Mouse (Mus musculus) lung, embryonic 15.5 days (tissue): ENCODE results near the gene Tex14. TPM values are rescaled to one million over a fixed set of nuclear protein-coding genes. Genes with fewer than 3 reads are reported as not detected.
"Not testable (repeated sequence)": the region's sequence is repeated elsewhere in the genome, so short reads cannot be mapped to it uniquely, and the experiment has no call there.

Experiments
- ATAC-seq: fragments of 200-750 bp; cut with Nextera tagmentation; 2 replicates; pipeline ENCODE4 v1.8.0; 2017; ENCODE audit warnings: moderate number of reproducible peaks, borderline replicate concordance; ENCODE audit not compliant: low FRiP score, low TSS enrichment; ENCODE audit errors: extremely low read depth
- H3K27ac ChIP-seq: fragments of 300-500 bp; sonication (generic); 2 replicates; pipeline ENCODE4 v1.5.1; 2015; ENCODE audit warnings: moderate library complexity, mild to moderate bottlenecking, inconsistent platforms
- H3K27me3 ChIP-seq: fragments of 300-500 bp; sonication (generic); 2 replicates; pipeline ENCODE4 v1.6.1; 2015; ENCODE audit warnings: inconsistent platforms
- H3K36me3 ChIP-seq: fragments of 300-500 bp; sonication (generic); 2 replicates; pipeline ENCODE4 v1.6.1; 2015; ENCODE audit warnings: inconsistent platforms
- H3K4me1 ChIP-seq: fragments of 300-500 bp; sonication (generic); 2 replicates; pipeline ENCODE4 v1.6.1; 2015; ENCODE audit warnings: inconsistent platforms
- H3K4me2 ChIP-seq: fragments of 300-500 bp; sonication (generic); 2 replicates; pipeline ENCODE4 v1.6.1; 2015; ENCODE audit warnings: inconsistent platforms, mild to moderate bottlenecking, moderate library complexity
- H3K4me3 ChIP-seq: fragments of 300-500 bp; sonication (generic); 2 replicates; pipeline ENCODE4 v1.5.1; 2015; ENCODE audit warnings: mild to moderate bottlenecking, inconsistent platforms
- H3K9ac ChIP-seq: fragments of 300-500 bp; sonication (generic); 2 replicates; pipeline ENCODE4 v1.6.1; 2015; ENCODE audit warnings: inconsistent platforms
- H3K9me3 ChIP-seq: fragments of 300-500 bp; sonication (generic); 2 replicates; pipeline ENCODE4 v1.6.1; 2016; ENCODE audit warnings: inconsistent platforms
- WGBS: fragments of 180-500 bp; shearing (Covaris S2); methylation state at CpG from one replicate; pipeline ENCODE4 v1.1.7; 2015; 5-methylcytosine and 5-hydroxymethylcytosine counted together
- polyA plus RNA-seq: library from polyadenylated mRNA; unstranded; fragments of >200 nt; fragmentation: Nextera tagmentation; extraction: Ambion mirVana; gene quantifications from 2 replicates; pipeline ENCODE4 v1.2.1, GENCODE M21; 2015

Tex14 gene
- polyA plus RNA-seq, 1 experiment from 2014 or later, result 0.46 TPM

- Histone ChIP-seq H3K9me3 (no peaks in the 10 kb centered on the region), H3K27me3 (no peaks in the 10 kb centered on the region), H3K9ac (no peak overlapping the region), H3K36me3 (no peaks in the 10 kb centered on the region), H3K27ac (0 out of 2 replicates have a peak overlapping the region, but pooled peaks have one; percentile 15), H3K4me1 (peaks cover 14% of the 10 kb centered on the region; the same call in 1 of the 2 replicates), H3K4me2 (no peak overlapping the region), H3K4me3 (no peak overlapping the region)
- no peak for ATAC-seq
- WGBS, result 42% methylated on average over 2 of the region's 2 CpGs
These were observed 23.3 kb downstream of the Tex14 start for GRCm38 (mm10) chr11:87428051-87428673.

- H3K4me3 ChIP-seq, result no peak overlapping the region
- H3K27ac ChIP-seq, result no peak overlapping the region
- H3K36me3 ChIP-seq, result no peaks in the 10 kb centered on the region
- peaks cover 14% of the 10 kb centered on the region; the same call in 1 of the 2 replicates for H3K4me1 ChIP-seq
- 81% methylated on average over 4 of the region's 4 CpGs for WGBS
- no peaks in the 10 kb centered on the region for H3K27me3 ChIP-seq
- no peak overlapping the region for H3K9ac ChIP-seq
- no peaks in the 10 kb centered on the region for H3K9me3 ChIP-seq
- H3K4me2 ChIP-seq, result no peak overlapping the region
- ATAC-seq, result no peak
These were observed 24.5 kb downstream of the Tex14 start for GRCm38 (mm10) chr11:87429363-87429762.

GRCm38 (mm10) chr11:87430374-87430773 is 25.5 kb downstream of the Tex14 start:
- no peak overlapping the region for H3K27ac ChIP-seq
- no peaks in the 10 kb centered on the region for H3K9me3 ChIP-seq
- H3K36me3 ChIP-seq, result no peaks in the 10 kb centered on the region
- H3K27me3 ChIP-seq, result no peaks in the 10 kb centered on the region
- WGBS, result 58% methylated on average over 2 of the region's 2 CpGs
- no peak overlapping the region for H3K4me3 ChIP-seq
- no peak overlapping the region for H3K4me2 ChIP-seq
- no peak for ATAC-seq
- H3K4me1 ChIP-seq, result peaks cover 14% of the 10 kb centered on the region; the same call in 1 of the 2 replicates
- H3K9ac ChIP-seq, result no peak overlapping the region; the same call in 1 of the 2 replicates

- WGBS, result 87% methylated on average over 8 of the region's 8 CpGs
- H3K27me3 ChIP-seq, H3K9ac ChIP-seq, H3K4me1 ChIP-seq, H3K27ac ChIP-seq, H3K9me3 ChIP-seq, H3K4me2 ChIP-seq, H3K36me3 ChIP-seq, H3K4me3 ChIP-seq, ATAC-seq: not testable (repeated sequence)
These were observed 26.9 kb downstream of the Tex14 start for GRCm38 (mm10) chr11:87431813-87432212.

- H3K9me3 ChIP-seq, result no peaks in the 10 kb centered on the region
- H3K4me1 ChIP-seq, result 0 out of 2 replicates have a peak, but pooled peaks cover 7% of the 10 kb centered on the region
- no peak overlapping the region for H3K9ac ChIP-seq
- 63% methylated on average over 1 of the region's 1 CpGs for WGBS
- ATAC-seq, result no peak
- no peaks in the 10 kb centered on the region for H3K27me3 ChIP-seq
- no peak overlapping the region for H3K4me2 ChIP-seq
- no peaks in the 10 kb centered on the region for H3K36me3 ChIP-seq
- H3K4me3 ChIP-seq, result no peak overlapping the region
- no peak overlapping the region for H3K27ac ChIP-seq
These were observed 27.6 kb downstream of the Tex14 start for GRCm38 (mm10) chr11:87432447-87432846.

- no peak overlapping the region for H3K9ac ChIP-seq
- 0 out of 2 replicates have a peak, but pooled peaks cover under 1% of the 10 kb centered on the region for H3K4me1 ChIP-seq
- no peak overlapping the region for H3K4me2 ChIP-seq
- no peak for ATAC-seq
- no peaks in the 10 kb centered on the region for H3K36me3 ChIP-seq
- H3K9me3 ChIP-seq, result no peaks in the 10 kb centered on the region
- WGBS, result 38% methylated on average over 6 of the region's 6 CpGs
- H3K27me3 ChIP-seq, result no peaks in the 10 kb centered on the region
- H3K27ac ChIP-seq, result no peak overlapping the region
- no peak overlapping the region for H3K4me3 ChIP-seq
These were observed 28.2 kb downstream of the Tex14 start for GRCm38 (mm10) chr11:87432933-87433669.

GRCm38 (mm10) chr11:87435107-87435506 is 30.2 kb downstream of the Tex14 start:
- H3K4me2 ChIP-seq, H3K9ac ChIP-seq, ATAC-seq, H3K4me3 ChIP-seq, H3K27ac ChIP-seq, H3K9me3 ChIP-seq, H3K36me3 ChIP-seq, H3K4me1 ChIP-seq, H3K27me3 ChIP-seq: not testable (repeated sequence)
- 86% methylated on average over 2 of the region's 2 CpGs for WGBS

GRCm38 (mm10) chr11:87436326-87437232 is 31.7 kb downstream of the Tex14 start:
- Histone ChIP-seq H3K27me3 (no peaks in the 10 kb centered on the region), H3K9me3 (no peaks in the 10 kb centered on the region), H3K27ac (no peak overlapping the region), H3K4me3 (no peak overlapping the region), H3K9ac (no peak overlapping the region), H3K36me3 (no peaks in the 10 kb centered on the region), H3K4me1 (no peaks in the 10 kb centered on the region), H3K4me2 (no peak overlapping the region)
- ATAC-seq, result no peak
- 28% methylated on average over 5 of the region's 5 CpGs for WGBS

GRCm38 (mm10) chr11:87439796-87440420 is 35.0 kb downstream of the Tex14 start:
- 78% methylated on average over 10 of the region's 10 CpGs for WGBS
- no peaks in the 10 kb centered on the region for H3K36me3 ChIP-seq
- H3K27me3 ChIP-seq, result no peaks in the 10 kb centered on the region
- H3K27ac ChIP-seq, result no peak overlapping the region
- H3K4me2 ChIP-seq, result no peak overlapping the region
- no peak overlapping the region for H3K4me3 ChIP-seq
- no peaks in the 10 kb centered on the region for H3K9me3 ChIP-seq
- H3K9ac ChIP-seq, result no peak overlapping the region
- no peak for ATAC-seq
- H3K4me1 ChIP-seq, result peaks cover 9% of the 10 kb centered on the region

- not testable (repeated sequence) for H3K27me3 ChIP-seq
- WGBS, result under 1% methylated on average over 32 of the region's 62 CpGs
- ATAC-seq, result peak; percentile 98
These were observed 37.9 kb downstream of the Tex14 start for GRCm38 (mm10) chr11:87442643-87443372.

More at GRCm38 (mm10) chr11:87442643-87443372, 37.9 kb downstream of the Tex14 start:
- not testable (repeated sequence) for H3K9me3 ChIP-seq, H3K36me3 ChIP-seq
- peak overlapping the region; percentile 67 for H3K27ac ChIP-seq
- peaks cover 12% of the 10 kb centered on the region for H3K4me1 ChIP-seq
- H3K4me3 ChIP-seq, result peak overlapping the region; percentile 29; the same call in 1 of the 2 replicates
- peak overlapping the region; percentile 69 for H3K4me2 ChIP-seq
- peak overlapping the region; percentile 29; the same call in 1 of the 2 replicates for H3K9ac ChIP-seq
